Mouse (Mus musculus): ENCODE data around the gene Ptprn2.

Ptprn2 gene

GRCm38 (mm10) chr12:117229442-117229841, 743.9 kb downstream of the Ptprn2 start:
- no peak for DNase-seq (ENCODE audit: low spot score)

- no peak for DNase-seq (ENCODE audit: low spot score)
Observed at GRCm38 (mm10) chr12:117230282-117230681, 744.8 kb downstream of the Ptprn2 start.

GRCm38 (mm10) chr12:117231850-117232249, 746.3 kb downstream of the Ptprn2 start:
- DNase-seq (ENCODE audit: low spot score), result no peak

- no peak for DNase-seq (ENCODE audit: low spot score)
Observed at GRCm38 (mm10) chr12:117235114-117235513, 749.6 kb downstream of the Ptprn2 start.

GRCm38 (mm10) chr12:117236020-117236734, 750.7 kb downstream of the Ptprn2 start:
- DNase-seq (ENCODE audit: low spot score), result no peak

- no peak for DNase-seq (ENCODE audit: low spot score)
Observed at GRCm38 (mm10) chr12:117236981-117237380, 751.5 kb downstream of the Ptprn2 start.

- DNase-seq (ENCODE audit: low spot score), result no peak
Observed at GRCm38 (mm10) chr12:117239927-117240715, 754.6 kb downstream of the Ptprn2 start.

GRCm38 (mm10) chr12:117242181-117242580, 756.7 kb downstream of the Ptprn2 start:
- no peak for DNase-seq (ENCODE audit: low spot score)

GRCm38 (mm10) chr12:117245885-117246478, 760.5 kb downstream of the Ptprn2 start:
- no peak for DNase-seq (ENCODE audit: low spot score)

- DNase-seq (ENCODE audit: low spot score), result no peak
Observed at GRCm38 (mm10) chr12:117250465-117250864, 764.9 kb downstream of the Ptprn2 start.

GRCm38 (mm10) chr12:117251663-117252425, 766.3 kb downstream of the Ptprn2 start:
- DNase-seq (ENCODE audit: low spot score), result no peak

- no peak for DNase-seq (ENCODE audit: low spot score)
Observed at GRCm38 (mm10) chr12:117252426-117252779, 766.9 kb downstream of the Ptprn2 start.

GRCm38 (mm10) chr12:117254356-117254755, 768.8 kb downstream of the Ptprn2 start:
- no peak for DNase-seq (ENCODE audit: low spot score)

- no peak for DNase-seq (ENCODE audit: low spot score)
Observed at GRCm38 (mm10) chr12:117255325-117255724, 769.8 kb downstream of the Ptprn2 start.

- no peak for DNase-seq (ENCODE audit: low spot score)
Observed at GRCm38 (mm10) chr12:117255776-117256342, 770.3 kb downstream of the Ptprn2 start.

- no peak for DNase-seq (ENCODE audit: low spot score)
Observed at GRCm38 (mm10) chr12:117256849-117257204, 771.3 kb downstream of the Ptprn2 start.

GRCm38 (mm10) chr12:117257205-117257920, 771.8 kb downstream of the Ptprn2 start:
- no peak for DNase-seq (ENCODE audit: low spot score)

GRCm38 (mm10) chr12:117257921-117258497, 772.5 kb downstream of the Ptprn2 start:
- no peak for DNase-seq (ENCODE audit: low spot score)

- no peak for DNase-seq (ENCODE audit: low spot score)
Observed at GRCm38 (mm10) chr12:117260391-117261164, 775.1 kb downstream of the Ptprn2 start.

GRCm38 (mm10) chr12:117261165-117261440, 775.6 kb downstream of the Ptprn2 start:
- no peak for DNase-seq (ENCODE audit: low spot score)
